Mouse (Mus musculus) lung, embryonic 15.5 days (tissue): ENCODE results near the gene Tmem97. TPM values are rescaled to one million over a fixed set of nuclear protein-coding genes. Genes with fewer than 3 reads are reported as not detected.
A peak's percentile ranks its signal among the peaks of the same experiment; 100 is the strongest.

ENCODE experiments used
- ATAC-seq: fragments of 200-750 bp; cut with Nextera tagmentation; 2 replicates; pipeline ENCODE4 v1.8.0; 2017; ENCODE audit warnings: moderate number of reproducible peaks, borderline replicate concordance; ENCODE audit not compliant: low FRiP score, low TSS enrichment; ENCODE audit errors: extremely low read depth
- H3K27ac ChIP-seq: fragments of 300-500 bp; sonication (generic); 2 replicates; pipeline ENCODE4 v1.5.1; 2015; ENCODE audit warnings: moderate library complexity, mild to moderate bottlenecking, inconsistent platforms
- H3K27me3 ChIP-seq: fragments of 300-500 bp; sonication (generic); 2 replicates; pipeline ENCODE4 v1.6.1; 2015; ENCODE audit warnings: inconsistent platforms
- H3K36me3 ChIP-seq: fragments of 300-500 bp; sonication (generic); 2 replicates; pipeline ENCODE4 v1.6.1; 2015; ENCODE audit warnings: inconsistent platforms
- H3K4me1 ChIP-seq: fragments of 300-500 bp; sonication (generic); 2 replicates; pipeline ENCODE4 v1.6.1; 2015; ENCODE audit warnings: inconsistent platforms
- H3K4me2 ChIP-seq: fragments of 300-500 bp; sonication (generic); 2 replicates; pipeline ENCODE4 v1.6.1; 2015; ENCODE audit warnings: inconsistent platforms, mild to moderate bottlenecking, moderate library complexity
- H3K4me3 ChIP-seq: fragments of 300-500 bp; sonication (generic); 2 replicates; pipeline ENCODE4 v1.5.1; 2015; ENCODE audit warnings: mild to moderate bottlenecking, inconsistent platforms
- H3K9ac ChIP-seq: fragments of 300-500 bp; sonication (generic); 2 replicates; pipeline ENCODE4 v1.6.1; 2015; ENCODE audit warnings: inconsistent platforms
- H3K9me3 ChIP-seq: fragments of 300-500 bp; sonication (generic); 2 replicates; pipeline ENCODE4 v1.6.1; 2016; ENCODE audit warnings: inconsistent platforms
- WGBS: fragments of 180-500 bp; shearing (Covaris S2); methylation state at CpG from one replicate; pipeline ENCODE4 v1.1.7; 2015; 5-methylcytosine and 5-hydroxymethylcytosine counted together
- polyA plus RNA-seq: library from polyadenylated mRNA; unstranded; fragments of >200 nt; fragmentation: Nextera tagmentation; extraction: Ambion mirVana; gene quantifications from 2 replicates; pipeline ENCODE4 v1.2.1, GENCODE M21; 2015

Tmem97 gene
- polyA plus RNA-seq, 1 experiment from 2014 or later, result 73.2 TPM

DNA sequence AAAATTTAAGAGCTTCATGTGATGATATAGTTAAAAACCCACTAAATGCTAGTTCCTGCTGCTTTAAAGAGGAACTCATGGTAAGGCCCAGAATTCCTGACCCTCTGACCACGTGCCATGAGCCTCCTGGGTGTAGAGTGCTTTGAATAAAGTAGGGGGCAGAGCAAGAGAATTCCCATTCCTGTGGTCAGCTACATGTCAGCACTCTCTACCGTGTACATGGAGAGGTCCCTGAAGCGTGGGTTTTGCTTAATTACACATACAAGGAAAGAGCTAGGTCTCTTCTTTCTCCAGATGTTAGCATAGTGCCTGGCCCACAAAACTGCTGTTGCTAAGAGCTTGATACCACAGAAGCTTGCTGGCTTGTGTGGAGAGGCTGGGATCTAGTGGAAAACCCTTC is 45.1 kb downstream of the Tmem97 start:
- H3K9me3 ChIP-seq, result no peaks in the 10 kb centered on the region
- no peak for ATAC-seq
- WGBS, result 79% methylated on average over 3 of the region's 3 CpGs
- H3K36me3 ChIP-seq, result peaks cover 38% of the 10 kb centered on the region
- H3K4me1 ChIP-seq, result no peaks in the 10 kb centered on the region
- H3K9ac ChIP-seq, result no peak overlapping the region
- peaks cover 20% of the 10 kb centered on the region; the same call in 1 of the 2 replicates for H3K27me3 ChIP-seq
- no peak overlapping the region for H3K4me2 ChIP-seq
- H3K27ac ChIP-seq, result no peak overlapping the region
- H3K4me3 ChIP-seq, result no peak overlapping the region

DNA sequence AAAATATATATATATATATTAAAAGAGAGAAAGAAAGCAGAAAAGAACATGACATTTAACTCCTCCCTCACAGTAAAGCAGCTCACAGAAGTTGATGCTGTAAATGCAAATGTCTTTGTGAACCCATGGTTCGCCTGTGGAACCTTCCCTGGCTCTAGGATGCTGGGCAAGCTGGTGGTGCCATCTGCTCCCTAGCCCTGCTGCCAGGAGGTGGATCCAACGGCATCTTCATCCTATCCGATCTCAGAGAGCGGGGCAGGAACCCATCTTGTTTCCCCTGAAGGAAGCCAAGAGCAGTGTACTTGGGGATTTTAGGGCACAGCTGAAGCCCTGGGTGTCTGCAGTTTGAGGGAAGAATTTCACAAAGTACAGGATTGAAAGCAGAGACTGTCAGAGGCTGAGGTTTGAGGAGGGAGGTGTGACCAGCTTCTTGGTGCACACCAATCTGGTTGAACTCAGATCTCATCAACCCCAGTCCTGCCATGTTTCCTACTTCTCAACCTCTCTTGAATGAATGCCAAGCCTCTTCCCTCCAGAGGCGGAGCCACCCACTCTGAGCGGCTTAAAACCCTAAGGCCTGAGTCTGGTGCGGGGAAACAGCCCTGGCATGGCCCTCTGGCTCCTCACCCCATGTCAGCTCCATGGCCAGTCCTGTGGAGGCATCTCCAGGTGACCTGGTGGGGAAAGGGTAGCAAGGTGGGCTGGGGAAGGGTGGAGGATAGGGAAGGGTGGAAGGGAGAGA is 47.5 kb downstream of the Tmem97 start, which contains the start of gene Sebox:
Gene Sebox (plus strand): TSS at position 539 of the 742 bp plus-strand sequence.
- WGBS, result 66% methylated on average over 7 of the region's 7 CpGs
- Histone ChIP-seq H3K27ac (no peak within 1 kb of the TSS), H3K9ac (no peak within 1 kb of the TSS), H3K9me3 (no peaks in the 10 kb centered on the region), H3K4me2 (no peak within 1 kb of the TSS), H3K4me1 (0 out of 2 replicates have a peak, but pooled peaks cover under 1% of the 10 kb centered on the region), H3K36me3 (peaks cover 18% of the 10 kb centered on the region), H3K27me3 (peaks cover 41% of the 10 kb centered on the region), H3K4me3 (no peak within 1 kb of the TSS)
- no peak for ATAC-seq

DNA sequence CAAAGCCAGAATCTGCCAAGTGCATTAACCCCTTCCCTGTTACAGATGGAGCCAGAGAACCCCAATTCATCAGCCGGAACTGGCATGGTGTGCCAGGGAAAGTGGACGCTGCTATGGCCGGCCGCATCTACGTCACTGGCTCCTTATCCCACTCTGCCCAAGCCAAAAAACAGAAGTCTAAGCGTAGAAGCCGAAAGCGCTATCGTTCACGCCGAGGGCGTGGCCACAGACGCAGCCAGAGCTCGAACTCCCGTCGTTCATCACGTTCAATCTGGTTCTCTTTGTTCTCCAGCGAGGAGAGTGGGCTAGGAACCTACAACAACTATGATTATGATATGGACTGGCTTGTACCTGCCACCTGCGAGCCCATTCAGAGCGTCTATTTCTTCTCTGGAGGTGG is 49.0 kb downstream of the Tmem97 start:
- 67% methylated on average over 20 of the region's 20 CpGs for WGBS
- Histone ChIP-seq H3K9me3 (no peaks in the 10 kb centered on the region), H3K36me3 (peaks cover 5% of the 10 kb centered on the region), H3K4me1 (peaks cover 14% of the 10 kb centered on the region), H3K27me3 (peaks cover 51% of the 10 kb centered on the region), H3K27ac (no peak overlapping the region), H3K4me3 (no peak overlapping the region), H3K9ac (no peak overlapping the region), H3K4me2 (no peak overlapping the region)
- ATAC-seq, result no peak

DNA sequence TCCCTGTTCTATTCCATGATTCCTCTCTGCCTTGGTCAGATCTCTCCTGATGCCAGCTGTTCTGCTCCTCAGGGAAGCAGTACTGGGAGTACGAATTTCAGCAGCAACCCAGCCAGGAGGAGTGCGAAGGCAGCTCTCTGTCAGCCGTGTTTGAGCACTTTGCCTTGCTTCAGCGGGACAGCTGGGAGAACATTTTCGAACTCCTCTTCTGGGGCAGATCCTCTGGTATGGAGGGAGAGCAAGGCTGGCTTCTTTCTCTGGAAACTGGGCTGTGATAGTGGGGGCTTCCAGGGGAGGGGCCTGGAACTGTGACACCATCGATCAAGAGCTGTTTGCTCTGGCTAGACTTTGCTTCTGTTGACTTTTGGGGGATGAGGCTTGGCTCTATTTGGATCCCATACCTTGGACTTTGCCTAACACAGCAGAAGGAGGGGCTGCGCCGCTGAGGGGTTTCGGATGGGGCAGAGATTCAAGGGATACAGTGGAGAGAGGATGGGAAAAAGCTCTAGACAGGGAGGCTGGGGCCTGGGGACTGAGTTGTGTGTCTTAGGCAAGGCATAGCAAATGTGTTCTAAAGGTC is 49.9 kb downstream of the Tmem97 start:
- Histone ChIP-seq H3K9me3 (no peaks in the 10 kb centered on the region), H3K36me3 (no peaks in the 10 kb centered on the region), H3K27ac (no peak overlapping the region), H3K4me2 (no peak overlapping the region), H3K4me3 (no peak overlapping the region), H3K4me1 (peaks cover 15% of the 10 kb centered on the region), H3K27me3 (peaks cover 59% of the 10 kb centered on the region), H3K9ac (no peak overlapping the region)
- WGBS, result 58% methylated on average over 9 of the region's 9 CpGs
- no peak for ATAC-seq

DNA sequence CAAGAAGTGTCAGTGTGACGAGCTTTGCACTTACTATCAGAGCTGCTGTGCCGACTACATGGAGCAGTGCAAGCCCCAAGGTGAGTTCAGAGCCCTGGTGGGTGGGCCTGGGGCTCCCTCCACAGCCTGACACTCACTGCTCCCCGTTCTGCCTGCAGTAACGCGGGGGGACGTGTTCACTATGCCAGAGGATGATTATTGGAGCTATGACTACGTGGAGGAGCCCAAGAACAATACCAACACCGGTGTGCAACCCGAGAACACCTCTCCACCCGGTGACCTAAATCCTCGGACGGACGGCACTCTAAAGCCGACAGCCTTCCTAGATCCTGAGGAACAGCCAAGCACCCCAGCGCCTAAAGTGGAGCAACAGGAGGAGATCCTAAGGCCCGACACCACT is 51.0 kb downstream of the Tmem97 start:
- Histone ChIP-seq H3K4me3 (no peak overlapping the region), H3K4me1 (peaks cover 15% of the 10 kb centered on the region), H3K27ac (no peak overlapping the region), H3K36me3 (no peaks in the 10 kb centered on the region), H3K9me3 (no peaks in the 10 kb centered on the region), H3K9ac (no peak overlapping the region), H3K27me3 (peaks cover 69% of the 10 kb centered on the region), H3K4me2 (no peak overlapping the region)
- ATAC-seq, result no peak
- 41% methylated on average over 16 of the region's 16 CpGs for WGBS

DNA sequence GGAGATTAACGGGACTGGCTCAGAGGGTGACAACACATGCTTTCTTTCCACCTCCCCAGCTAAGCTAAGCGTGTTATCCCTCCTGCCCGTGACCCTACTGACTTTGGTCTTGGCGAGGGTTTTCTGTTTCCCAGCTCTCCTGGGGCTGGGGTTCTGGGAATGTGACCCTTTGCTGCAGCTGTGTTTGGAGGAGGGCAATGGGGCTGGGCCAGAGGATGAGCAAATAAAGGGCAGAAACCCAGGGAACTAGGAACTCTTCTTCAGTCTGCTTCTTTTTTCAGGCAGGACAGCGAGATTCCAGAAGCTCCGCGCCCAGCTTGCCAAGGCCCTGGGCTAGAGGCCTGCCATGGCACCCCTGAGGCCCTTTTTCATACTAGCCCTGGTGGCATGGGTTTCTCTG is 51.6 kb downstream of the Tmem97 start, which contains the start of gene Vtn:
Gene Vtn (plus strand): TSS at position 88 of the 400 bp plus-strand sequence.
- Histone ChIP-seq H3K9me3 (no peaks in the 10 kb centered on the region), H3K27ac (no peak within 1 kb of the TSS), H3K4me3 (peak within 1 kb of the TSS; percentile 48), H3K27me3 (peaks cover 71% of the 10 kb centered on the region), H3K36me3 (no peaks in the 10 kb centered on the region), H3K9ac (no peak within 1 kb of the TSS), H3K4me1 (peaks cover 15% of the 10 kb centered on the region), H3K4me2 (peak within 1 kb of the TSS; percentile 96)
- WGBS, result 33% methylated on average over 7 of the region's 7 CpGs
- no peak for ATAC-seq

DNA sequence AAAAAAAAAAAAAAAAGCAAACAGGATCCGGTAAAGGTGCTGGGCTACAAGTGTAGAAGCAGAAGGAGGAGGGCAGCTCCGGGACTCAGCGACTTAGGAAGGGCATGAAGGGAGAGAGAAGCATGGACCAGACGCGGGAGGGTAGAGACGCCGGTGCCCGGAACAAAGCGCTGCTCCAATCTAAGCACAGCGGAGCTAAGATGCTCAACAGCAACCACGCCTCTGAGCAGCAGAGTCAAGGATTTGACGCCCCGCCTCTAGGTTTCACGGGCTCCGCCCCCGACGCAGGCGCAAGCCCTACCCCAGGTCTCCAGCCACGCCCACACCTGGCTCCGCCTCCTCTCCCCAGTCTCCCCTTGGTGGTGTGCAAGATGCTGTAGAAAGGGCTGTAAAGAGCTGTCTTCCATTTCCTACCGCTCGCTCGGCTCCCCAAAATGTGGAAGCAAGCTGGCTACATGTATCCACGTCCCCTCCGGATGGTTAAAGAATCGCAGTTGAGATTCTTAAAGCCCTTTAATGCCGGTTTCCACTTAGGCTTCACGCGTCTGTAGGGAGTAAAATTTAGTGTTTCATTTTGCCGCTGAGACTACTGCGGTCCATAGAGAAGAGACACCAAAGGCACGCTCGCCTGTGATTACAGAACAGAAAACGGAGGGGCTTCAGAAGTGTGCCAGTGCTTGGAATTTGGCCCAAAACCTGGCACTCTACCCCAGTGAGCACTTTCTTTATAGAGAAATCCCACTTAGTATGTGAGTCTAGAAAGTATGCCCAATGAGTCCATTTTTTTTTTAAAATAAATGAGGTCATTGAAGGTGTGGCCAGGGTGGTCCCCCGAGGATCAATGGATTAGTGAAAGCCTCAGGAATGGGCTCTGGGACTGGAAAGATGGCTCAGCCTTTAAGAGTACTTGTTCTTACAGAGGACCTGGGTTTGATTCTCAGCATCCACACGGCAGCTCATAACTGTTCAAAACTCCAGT is 52.7 kb downstream of the Tmem97 start, which contains the start of gene Sarm1:
Gene Sarm1 (minus strand): TSS at position 211 of the 979 bp plus-strand sequence.
- H3K27me3 ChIP-seq, result peaks cover 72% of the 10 kb centered on the region
- 3% methylated on average over 36 of the region's 36 CpGs for WGBS
- peaks cover 15% of the 10 kb centered on the region for H3K4me1 ChIP-seq
- peak; percentile 96 for ATAC-seq
- peak within 1 kb of the TSS; percentile 48 for H3K4me3 ChIP-seq
- H3K4me2 ChIP-seq, result peak within 1 kb of the TSS; percentile 96
- H3K9ac ChIP-seq, result peak within 1 kb of the TSS; percentile 25; the same call in 1 of the 2 replicates
- no peaks in the 10 kb centered on the region for H3K36me3 ChIP-seq
- H3K9me3 ChIP-seq, result no peaks in the 10 kb centered on the region
- no peak within 1 kb of the TSS for H3K27ac ChIP-seq

DNA sequence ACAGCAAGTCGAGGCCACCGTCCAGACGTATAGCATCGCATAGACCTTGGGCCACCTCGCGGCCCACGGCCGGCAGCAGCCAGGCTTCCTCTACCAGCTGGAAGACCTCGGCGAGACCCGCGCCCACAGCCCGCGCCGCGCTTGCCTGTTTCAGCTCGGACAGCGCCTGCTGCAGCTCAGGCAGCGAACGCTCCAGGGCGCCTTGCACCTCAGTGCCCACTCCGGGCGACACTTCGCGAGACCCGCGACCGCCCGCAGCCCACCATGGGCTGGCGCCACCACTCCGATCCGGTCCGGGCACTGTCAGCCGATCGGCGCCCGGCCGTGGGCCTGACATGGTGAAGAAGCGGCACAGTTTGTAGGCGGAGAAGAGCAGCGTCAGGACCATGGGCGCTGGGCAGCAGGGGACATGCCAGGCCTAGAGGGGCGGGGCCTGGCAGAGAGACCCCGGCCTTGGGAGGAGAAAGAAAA is 53.5 kb downstream of the Tmem97 start:
- Histone ChIP-seq H3K4me3 (peak overlapping the region; percentile 48), H3K4me1 (peaks cover 15% of the 10 kb centered on the region), H3K9me3 (no peaks in the 10 kb centered on the region), H3K36me3 (no peaks in the 10 kb centered on the region), H3K27me3 (peaks cover 68% of the 10 kb centered on the region), H3K4me2 (peak overlapping the region; percentile 96), H3K9ac (peak overlapping the region; percentile 25; the same call in 1 of the 2 replicates), H3K27ac (no peak overlapping the region)
- WGBS, result under 1% methylated on average over 44 of the region's 44 CpGs
- peak; percentile 35; the same call in 1 of the 2 replicates for ATAC-seq

DNA sequence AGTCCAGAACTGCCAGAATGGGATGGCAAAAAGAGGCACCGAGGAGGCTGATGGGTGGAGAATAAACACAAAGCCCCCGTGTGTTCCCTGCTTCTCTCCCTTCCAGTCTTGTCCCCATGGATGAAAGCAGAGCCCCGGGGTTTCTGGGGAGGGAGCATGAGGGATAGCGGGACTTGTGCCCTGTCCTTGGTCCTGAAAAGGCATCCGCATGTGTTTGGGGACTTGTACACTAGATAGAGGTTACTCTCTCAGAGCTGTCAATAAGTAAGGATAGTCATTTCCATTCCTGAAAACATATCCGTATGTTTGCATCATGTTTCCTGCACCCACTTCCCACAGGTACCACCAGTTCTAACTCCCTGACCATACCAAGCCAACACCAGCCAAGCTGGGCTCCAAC is 54.7 kb downstream of the Tmem97 start:
- H3K9me3 ChIP-seq, result no peaks in the 10 kb centered on the region
- no peaks in the 10 kb centered on the region for H3K36me3 ChIP-seq
- no peak for ATAC-seq
- no peak overlapping the region for H3K9ac ChIP-seq
- H3K27me3 ChIP-seq, result peaks cover 67% of the 10 kb centered on the region
- no peak overlapping the region for H3K4me3 ChIP-seq
- no peak overlapping the region for H3K4me2 ChIP-seq
- H3K27ac ChIP-seq, result no peak overlapping the region
- H3K4me1 ChIP-seq, result peaks cover 17% of the 10 kb centered on the region
- 7% methylated on average over 6 of the region's 6 CpGs for WGBS
